Mouse (Mus musculus) frontal cortex, postnatal 25 days (tissue): ENCODE results near the gene Psg20.
"Not testable (repeated sequence)": the region's sequence is repeated elsewhere in the genome, so short reads cannot be mapped to it uniquely, and the experiment has no call there.

Experiments
- DNase-seq, 2 experiments: peaks; one replicate each; pipeline ENCODE4 v3.0.0; 2022; ENCODE audit warnings: low spot score in 2 of 2

The Psg20 gene

DNA sequence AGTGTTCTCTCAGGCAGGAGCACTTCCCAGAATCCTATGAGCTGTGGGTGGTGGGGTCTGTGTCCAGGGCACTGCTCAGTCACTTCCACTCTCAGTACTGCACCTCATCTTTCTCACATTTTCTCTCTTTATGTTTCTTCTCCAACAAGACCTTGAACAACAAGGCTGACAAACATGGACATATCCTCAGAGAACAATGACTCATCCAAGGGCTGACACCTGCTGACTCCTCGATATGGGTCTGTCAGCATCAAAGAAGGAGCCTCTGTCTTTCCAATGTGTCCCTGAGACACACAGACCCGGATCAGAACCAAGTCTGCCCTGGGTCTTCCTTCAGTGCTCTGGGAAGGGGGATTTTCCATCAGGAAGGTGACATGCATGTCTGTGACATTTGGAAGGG is at the start of gene Psg20:
Gene Psg20, minus strand, starts transcription at position 101 of the 400 bp plus-strand sequence.
- DNase-seq = no peak

DNA sequence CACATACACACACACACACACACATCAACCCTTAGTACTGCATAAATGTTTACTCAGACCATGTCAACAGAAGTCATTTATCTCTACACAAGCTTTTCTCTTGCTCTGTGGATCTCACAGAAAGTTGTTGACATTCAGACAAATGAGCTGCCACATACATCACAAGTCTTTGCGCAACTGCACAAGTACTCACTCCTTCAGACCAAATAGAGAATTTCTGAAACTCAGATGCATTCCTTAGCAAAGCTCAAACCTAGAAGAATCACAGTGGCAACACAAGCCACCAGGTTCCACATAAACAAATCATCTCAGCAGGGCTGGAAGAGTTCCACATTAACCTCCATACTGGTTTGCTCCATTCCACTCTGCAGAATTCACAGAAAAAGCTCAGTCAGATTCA is 48.5 kb upstream of the Psg20 start:
- DNase-seq = no peak

DNA sequence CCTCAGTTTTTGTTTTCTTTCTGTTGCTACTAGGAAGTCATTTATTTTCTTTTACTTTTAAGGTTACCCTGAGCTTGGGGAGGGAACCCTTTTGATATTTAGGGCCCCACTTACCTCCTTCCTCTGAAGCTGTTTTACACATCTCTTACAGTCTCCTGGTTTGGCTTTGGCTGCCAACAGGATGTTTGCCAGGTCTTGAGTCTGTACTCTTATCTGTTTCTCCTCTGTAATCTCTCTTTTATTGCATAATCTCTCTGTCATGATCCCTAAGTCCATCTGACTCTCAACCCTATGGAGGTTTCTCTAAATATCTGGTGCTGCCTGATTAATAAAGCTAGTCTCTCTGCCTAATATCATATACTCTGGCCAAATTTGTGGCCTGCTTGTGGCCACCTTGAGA is 47.1 kb upstream of the Psg20 start:
- DNase-seq = no peak

DNA sequence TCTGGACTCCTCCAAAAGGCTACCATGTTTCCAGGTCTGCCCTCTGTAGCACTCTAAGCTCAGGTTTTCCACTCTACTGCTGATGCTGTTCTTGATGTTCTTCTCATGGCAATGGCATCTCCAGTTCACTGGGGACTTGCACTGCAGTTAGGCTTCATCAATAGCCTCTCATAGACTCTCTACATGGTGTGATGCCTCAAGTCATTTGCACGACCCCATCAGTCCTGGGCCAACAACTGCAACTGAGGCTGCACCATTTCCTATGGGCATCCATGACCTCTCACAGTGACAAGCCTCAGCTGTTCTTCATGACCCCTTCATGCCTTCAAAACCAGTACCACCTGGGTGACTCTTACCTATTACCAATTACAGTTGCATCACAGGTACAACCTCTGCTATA is 42.4 kb upstream of the Psg20 start:
- no peak for DNase-seq

DNA sequence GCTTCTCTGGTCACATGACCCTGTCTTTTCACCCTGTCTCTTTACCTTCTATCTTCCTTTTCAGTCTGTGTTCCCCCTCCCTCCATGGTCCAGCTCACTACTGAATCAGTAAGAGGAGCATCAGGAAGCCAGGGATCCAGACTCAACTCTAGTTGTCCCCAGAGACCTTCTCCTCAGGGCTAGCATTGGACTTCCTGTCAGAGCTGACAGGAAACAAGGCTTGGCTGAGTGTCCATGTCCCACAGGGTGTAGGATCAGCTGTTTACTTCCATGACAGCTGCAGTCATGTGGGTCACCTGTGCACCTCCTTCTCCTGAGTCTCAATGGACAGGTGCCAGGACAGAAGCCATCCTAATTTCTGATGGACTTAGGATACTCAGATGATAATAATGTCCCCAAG is 39.9 kb upstream of the Psg20 start:
- not testable (repeated sequence) for DNase-seq

DNA sequence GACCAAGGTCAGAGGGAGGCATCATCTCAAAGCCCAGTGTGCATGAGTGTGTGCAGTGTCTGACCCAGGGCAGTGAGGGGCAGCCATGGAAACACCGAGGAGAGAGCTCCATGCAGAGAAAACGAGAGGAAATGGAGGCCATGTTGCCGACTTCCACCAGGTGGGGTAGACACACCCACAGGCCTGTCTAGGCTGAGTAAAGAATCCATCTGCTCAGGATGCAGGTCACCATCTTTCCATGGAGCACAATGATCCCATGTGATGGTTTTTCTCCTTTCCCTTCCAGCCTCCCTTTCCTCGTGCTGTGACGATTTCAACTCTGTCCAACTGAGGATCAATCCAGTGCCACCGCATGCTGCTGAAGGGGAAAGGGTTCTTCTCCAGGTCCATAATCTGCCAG is 38.0 kb upstream of the Psg20 start:
- no peak for DNase-seq

DNA sequence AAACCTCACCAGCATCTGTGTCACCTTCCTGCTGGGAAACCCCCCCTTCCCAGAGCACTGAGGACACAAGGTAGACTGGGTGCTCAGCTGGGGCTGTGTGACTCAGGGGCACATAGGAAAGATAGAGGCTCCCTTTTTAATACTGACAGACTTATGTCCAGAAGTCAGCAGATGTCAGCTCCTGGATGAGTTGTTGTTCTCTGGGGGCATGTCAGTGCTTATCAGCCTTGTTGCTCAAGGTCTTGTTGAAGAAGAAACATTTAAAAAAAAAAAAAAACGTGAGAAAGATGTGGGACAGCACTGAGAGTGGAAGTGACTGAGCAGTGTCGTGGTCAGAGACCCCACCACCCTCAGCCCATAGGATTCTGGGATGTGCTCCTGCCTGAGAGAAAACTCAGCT is 31.8 kb upstream of the Psg20 start, which contains the start of gene Psg22:
Gene Psg22, plus strand, starts transcription at position 301 of the 400 bp plus-strand sequence.
- no peak for DNase-seq

DNA sequence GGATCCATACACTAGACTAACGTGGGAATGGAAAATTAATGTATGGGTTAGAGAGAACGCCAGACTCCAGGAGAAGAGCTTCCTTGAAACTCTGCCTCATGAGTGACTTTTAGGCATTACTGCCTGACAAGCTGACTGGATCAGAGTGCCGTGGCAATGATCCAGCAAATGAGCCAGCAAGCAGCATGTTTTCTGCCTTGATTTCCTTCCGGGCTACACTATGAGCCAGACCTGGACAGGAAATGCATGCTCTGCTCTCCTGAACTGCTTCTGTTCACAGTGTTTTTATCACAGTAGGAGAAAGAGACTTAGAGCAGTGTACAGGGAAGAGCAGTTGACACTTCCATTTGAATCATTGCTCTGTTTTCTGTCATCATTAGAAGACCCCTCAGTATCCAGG is 29.6 kb upstream of the Psg20 start:
- no peak for DNase-seq

DNA sequence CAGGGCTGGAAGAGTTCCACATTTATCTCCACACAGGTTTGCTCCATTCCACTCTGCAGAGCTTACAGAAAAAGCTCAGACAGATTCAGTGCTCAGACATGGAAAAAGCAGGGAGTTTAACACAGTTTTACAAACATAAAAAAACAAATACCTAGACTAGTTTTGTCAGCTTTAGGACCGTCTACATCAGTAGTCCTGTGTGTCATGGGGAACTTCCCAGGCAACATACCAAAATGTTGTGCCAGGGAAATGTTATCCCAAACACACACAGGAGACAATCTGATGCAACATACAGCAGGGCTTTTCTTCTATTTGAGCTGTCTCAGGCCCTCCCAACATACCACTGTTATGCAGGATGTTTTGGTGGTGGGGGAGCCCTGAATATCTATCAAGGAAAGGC is 24.9 kb upstream of the Psg20 start:
- DNase-seq = no peak

DNA sequence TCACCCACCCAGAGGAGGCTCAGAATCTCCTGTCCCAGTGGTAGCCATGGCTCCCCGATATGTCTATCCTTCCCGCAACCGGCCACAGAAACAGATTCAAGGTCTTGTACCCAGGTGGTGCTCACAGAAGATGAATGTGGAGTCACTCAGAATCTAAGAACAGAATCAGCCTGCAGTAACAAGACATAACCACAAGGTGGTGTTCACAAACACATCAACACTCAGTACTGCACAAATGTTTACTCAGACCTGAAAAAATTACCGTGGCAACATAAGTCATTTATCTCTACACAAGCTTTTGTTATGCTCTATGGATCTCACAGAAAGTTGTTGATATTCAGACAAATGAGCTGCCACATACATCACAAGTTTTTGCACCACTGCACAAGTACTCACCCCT is 24.3 kb upstream of the Psg20 start:
- DNase-seq = not testable (repeated sequence)

DNA sequence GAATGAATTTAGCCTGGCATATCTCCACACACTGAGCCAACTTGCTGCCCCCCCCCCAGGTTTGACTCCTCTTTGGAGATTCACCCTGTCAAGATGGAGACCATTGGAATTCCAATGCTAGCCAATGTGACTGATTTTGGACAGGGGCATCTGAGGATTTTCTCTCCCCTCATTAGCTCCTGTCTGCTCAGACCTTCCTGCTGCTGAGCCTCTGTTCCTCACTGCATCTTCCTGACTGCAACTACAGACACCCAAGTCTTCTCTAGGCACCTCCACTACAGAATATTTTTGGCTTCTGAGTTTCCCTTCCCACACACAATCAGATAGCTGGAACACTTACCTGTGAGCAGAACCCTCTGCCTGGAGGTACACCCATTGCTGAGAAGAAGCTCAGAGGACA is 399 bp downstream of the Psg20 start:
- DNase-seq = no peak

DNA sequence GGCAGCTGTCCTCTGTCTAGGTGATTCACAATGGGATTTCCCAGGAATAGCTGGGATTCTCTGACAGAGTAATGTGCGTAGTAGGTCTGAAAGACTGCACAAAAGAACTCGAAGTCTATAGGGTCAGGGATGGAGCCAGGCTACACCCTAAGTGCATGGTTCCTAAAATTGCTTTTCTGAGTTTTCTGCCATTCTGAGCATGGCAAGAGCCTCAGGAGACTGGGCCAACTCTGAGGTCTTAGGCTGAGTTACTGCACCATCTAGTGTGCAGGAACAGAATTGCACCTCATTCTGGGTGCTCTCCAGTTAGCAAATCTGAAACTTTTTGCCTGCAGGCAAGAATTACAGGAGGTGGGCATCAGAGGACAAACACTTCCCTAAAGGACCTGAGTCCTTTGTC is 6.2 kb downstream of the Psg20 start:
- DNase-seq = peak in 1 of 2 experiments; percentile 21

DNA sequence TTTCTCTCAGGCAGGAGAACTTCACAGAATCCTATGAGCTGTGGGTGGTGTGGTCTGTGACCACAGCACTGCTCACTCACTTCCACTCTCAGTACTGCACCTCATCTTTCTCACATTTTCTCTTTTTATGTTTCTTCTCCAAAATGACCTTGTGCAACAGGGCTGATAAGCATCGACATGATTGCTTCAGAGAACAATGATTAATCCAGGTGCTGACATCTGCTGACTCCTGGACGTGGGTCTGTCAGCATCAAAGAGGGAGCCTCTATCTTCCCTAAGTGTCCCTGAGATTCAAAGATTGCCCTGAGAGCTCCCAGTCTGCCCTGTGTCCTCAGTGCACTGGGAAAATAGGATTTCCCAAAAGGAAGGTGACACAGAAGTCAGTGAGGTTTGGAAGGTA is 29.4 kb downstream of the Psg20 start, which contains the start of gene Psg21:
Gene Psg21, minus strand, starts transcription at position 101 of the 400 bp plus-strand sequence.
- not testable (repeated sequence) for DNase-seq

DNA sequence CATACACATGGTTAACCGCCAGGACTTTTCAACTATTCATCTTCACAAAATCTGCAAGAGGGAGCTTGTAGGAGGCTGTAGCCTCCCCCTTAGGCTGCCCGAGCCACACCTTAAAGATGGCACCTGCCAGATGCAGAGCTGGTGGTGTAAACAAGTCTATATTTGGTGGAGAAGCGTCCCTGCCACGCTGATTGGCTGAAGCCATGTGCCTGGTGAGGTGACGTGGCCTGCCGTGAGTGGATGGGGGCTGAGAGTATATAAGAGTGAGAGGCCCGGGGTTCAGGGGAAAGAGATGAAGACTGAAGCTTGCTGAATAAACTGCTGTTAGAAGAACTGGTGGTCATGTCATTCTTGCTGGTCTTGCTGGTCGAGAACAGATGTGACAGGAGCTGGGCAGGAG is 59.1 kb downstream of the Psg20 start:
- not testable (repeated sequence) for DNase-seq
